Mouse (Mus musculus) liver, embryonic 14.5 days (tissue): ENCODE results near the gene Prkg1. TPM values are rescaled to one million over a fixed set of nuclear protein-coding genes. Genes with fewer than 3 reads are reported as not detected.

Experiments used
- ATAC-seq: fragments of 200-750 bp; cut with Nextera tagmentation; 2 replicates; pipeline ENCODE4 v1.8.0; 2017; ENCODE audit warnings: moderate number of reproducible peaks, mild to moderate bottlenecking, moderate library complexity; ENCODE audit not compliant: insufficient read depth
- DNase-seq, 3 experiments: peaks; one replicate each; pipeline ENCODE4 v3.0.0-alpha.2; 2012 to 2013; ENCODE audit warnings: low read depth in 3 of 3, low spot score in 3 of 3
- H3K27ac ChIP-seq: fragments of 300-500 bp; sonication (generic); 2 replicates; pipeline ENCODE4 v1.5.1; 2014; ENCODE audit warnings: moderate library complexity, mild to moderate bottlenecking, control low read depth, inconsistent platforms
- H3K27me3 ChIP-seq: fragments of 300-500 bp; sonication (generic); 2 replicates; pipeline ENCODE4 v1.6.1; 2014; ENCODE audit warnings: mild to moderate bottlenecking, low read length, moderate library complexity; ENCODE audit not compliant: control insufficient read depth, insufficient read depth
- H3K36me3 ChIP-seq: fragments of 300-500 bp; sonication (generic); replicated peaks from 2 replicates; pipeline ENCODE4 v1.6.1; 2014; ENCODE audit warnings: low read depth; ENCODE audit not compliant: control insufficient read depth, insufficient read depth
- H3K4me1 ChIP-seq, 2 experiments: fragments of 200-500 bp in 1 of 2; fragments of 300-500 bp in 1 of 2; sonication (generic) in 1 of 2; replicated peaks; 2 replicates each; pipeline ENCODE4 v1.6.1; 2012 to 2014; ENCODE audit warnings: antibody characterized with exemption in 1 of 2, inconsistent platforms in 1 of 2, low read length in 1 of 2; ENCODE audit not compliant: control insufficient read depth in 2 of 2, insufficient read depth in 2 of 2
- H3K4me2 ChIP-seq: fragments of 300-500 bp; sonication (generic); 2 replicates; pipeline ENCODE4 v1.6.1; 2014; ENCODE audit warnings: low read depth, mild to moderate bottlenecking, control low read depth, moderate library complexity
- H3K4me3 ChIP-seq, 2 experiments: fragments of 200-500 bp in 1 of 2; fragments of 300-500 bp in 1 of 2; sonication (generic) in 1 of 2; 2 replicates each; pipeline ENCODE4 v1.5.1; 2012 to 2014; ENCODE audit warnings: low read depth in 2 of 2, low read length in 2 of 2, mild to moderate bottlenecking in 2 of 2, control low read depth in 1 of 2, inconsistent platforms in 1 of 2, moderate library complexity in 1 of 2; ENCODE audit not compliant: insufficient read depth in 1 of 2
- H3K9ac ChIP-seq: fragments of 300-500 bp; sonication (generic); replicated peaks from 2 replicates; pipeline ENCODE4 v1.6.1; 2014; ENCODE audit warnings: mild to moderate bottlenecking, control low read depth, moderate library complexity
- H3K9me3 ChIP-seq: fragments of 300-500 bp; sonication (generic); 2 replicates; pipeline ENCODE4 v1.6.1; 2016; ENCODE audit warnings: low read length, mixed read lengths; ENCODE audit not compliant: control insufficient read depth
- CTCF ChIP-seq: IDR thresholded peaks from 2 replicates; pipeline ENCODE4 v1.5.1; 2016; ENCODE audit warnings: antibody characterized with exemption, low read depth, control low read depth
- EP300 ChIP-seq: IDR thresholded peaks from 2 replicates; pipeline ENCODE4 v1.6.1; 2016; ENCODE audit warnings: antibody characterized with exemption, low read depth
- WGBS: fragments of 180-500 bp; shearing (Covaris S2); extraction: QIAGEN DNeasy Blood & Tissue Kit; methylation state at CpG from one replicate; pipeline ENCODE4 v1.1.7; 2014; ENCODE audit not compliant: insufficient replicate concordance; 5-methylcytosine and 5-hydroxymethylcytosine counted together
- polyA plus RNA-seq, 2 experiments: library from polyadenylated mRNA; depleted of rRNA in 1 of 2; stranded (reverse) in 1 of 2; unstranded in 1 of 2; fragments of >200 nt; fragmentation: Nextera tagmentation in 1 of 2; extraction: Ambion mirVana in 1 of 2; gene quantifications; 2 replicates each; pipeline versions ENCODE4 v1.2.1 to v1.2.3; 2012 to 2014

Prkg1 gene
- polyA plus RNA-seq, 2 experiments, result 0.47 to 0.50 TPM

- H3K4me2 ChIP-seq, result no peak overlapping the region
- 49% methylated on average over 3 of the region's 3 CpGs for WGBS
These were observed 686.6 kb downstream of the Prkg1 start for GRCm38 (mm10) chr19:31078241-31078640.

GRCm38 (mm10) chr19:31076106-31076505 is 688.7 kb downstream of the Prkg1 start:
- no peak overlapping the region for H3K4me3 ChIP-seq
- TF ChIP-seq EP300, result no peak
- no peak for TF ChIP-seq CTCF
- ATAC-seq, result no peak
- DNase-seq, result no peak
- H3K27ac ChIP-seq, result no peak overlapping the region
- no peaks in the 10 kb centered on the region for H3K4me1 ChIP-seq
- no peaks in the 10 kb centered on the region for H3K27me3 ChIP-seq
- H3K9me3 ChIP-seq, result no peaks in the 10 kb centered on the region
- no peak overlapping the region for H3K4me2 ChIP-seq
- no peak overlapping the region for H3K9ac ChIP-seq
- 52% methylated on average over 4 of the region's 4 CpGs for WGBS
- H3K36me3 ChIP-seq, result no peaks in the 10 kb centered on the region

More at GRCm38 (mm10) chr19:31078241-31078640, 686.6 kb downstream of the Prkg1 start:
- Histone ChIP-seq H3K9ac (no peak overlapping the region), H3K27ac (no peak overlapping the region), H3K27me3 (no peaks in the 10 kb centered on the region), H3K9me3 (no peaks in the 10 kb centered on the region), H3K4me3 (no peak overlapping the region), H3K4me1 (peaks cover 2 to 3% of the 10 kb centered on the region in 2 experiments; a peak in 3 of 4 replicates), H3K36me3 (no peaks in the 10 kb centered on the region)
- ATAC-seq, result no peak
- DNase-seq, result no peak
- TF ChIP-seq EP300 (no peak), CTCF (no peak)

GRCm38 (mm10) chr19:31074717-31075063 is 690.1 kb downstream of the Prkg1 start:
- no peak overlapping the region for H3K4me2 ChIP-seq
- 33% methylated on average over 3 of the region's 3 CpGs for WGBS
- no peaks in the 10 kb centered on the region for H3K9me3 ChIP-seq
- H3K4me3 ChIP-seq, result no peak overlapping the region
- no peak for TF ChIP-seq EP300
- no peak for TF ChIP-seq CTCF
- no peak overlapping the region for H3K27ac ChIP-seq
- no peaks in the 10 kb centered on the region for H3K4me1 ChIP-seq
- H3K9ac ChIP-seq, result no peak overlapping the region
- H3K36me3 ChIP-seq, result no peaks in the 10 kb centered on the region
- no peaks in the 10 kb centered on the region for H3K27me3 ChIP-seq
- DNase-seq, result no peak
- no peak for ATAC-seq

- Histone ChIP-seq H3K4me3 (no peak overlapping the region), H3K27me3 (no peaks in the 10 kb centered on the region), H3K4me1 (no peaks in the 10 kb centered on the region), H3K4me2 (no peak overlapping the region), H3K36me3 (no peaks in the 10 kb centered on the region), H3K9ac (no peak overlapping the region), H3K9me3 (no peaks in the 10 kb centered on the region), H3K27ac (no peak overlapping the region)
- DNase-seq, result no peak
- TF ChIP-seq EP300, result no peak
- no peak for TF ChIP-seq CTCF
- no peak for ATAC-seq
- WGBS, result 64% methylated on average over 24 of the region's 24 CpGs
These were observed 690.7 kb downstream of the Prkg1 start for GRCm38 (mm10) chr19:31073959-31074716.

- H3K4me3 ChIP-seq, result no peak overlapping the region
- no peaks in the 10 kb centered on the region for H3K9me3 ChIP-seq
- H3K9ac ChIP-seq, result no peak overlapping the region
- DNase-seq (no peak), ATAC-seq (no peak)
- H3K27me3 ChIP-seq, result no peaks in the 10 kb centered on the region
- WGBS, result 65% methylated on average over 11 of the region's 11 CpGs
- TF ChIP-seq EP300 (no peak), CTCF (no peak)
- H3K36me3 ChIP-seq, result no peaks in the 10 kb centered on the region
- no peaks in the 10 kb centered on the region for H3K4me1 ChIP-seq
- no peak overlapping the region for H3K27ac ChIP-seq
- H3K4me2 ChIP-seq, result no peak overlapping the region
These were observed 699.5 kb downstream of the Prkg1 start for GRCm38 (mm10) chr19:31065206-31065781.
